Mouse (Mus musculus) macrophage (primary cell): ENCODE results near the gene Gm17374. TPM values are rescaled to one million over a fixed set of nuclear protein-coding genes. Genes with fewer than 3 reads are reported as not detected.

ENCODE experiments used
- polyA plus RNA-seq: library from polyadenylated mRNA; stranded (reverse); fragments of 250-400 nt; gene quantifications from 3 replicates; pipeline ENCODE4 v1.2.4, GENCODE M21; 2018; ENCODE audit warnings: inconsistent platforms

Gene Gm17374
- polyA plus RNA-seq, 1 experiment from 2014 or later = not detected

Other genes starting within 250 kb of the Gm17374 start
- 2.8 to 6.1 TPM (median 3.5 TPM) in 3 replicates for gene Tasp1, start 85.2 kb upstream of the Gm17374 start, polyA plus RNA-seq
- gene Esf1, start 18.5 kb downstream of the Gm17374 start, polyA plus RNA-seq = 11.3 to 25.4 TPM (median 16.7 TPM) in 3 replicates
- 5.3 to 11.6 TPM (median 7.9 TPM) in 3 replicates for gene Ndufaf5, start 18.6 kb downstream of the Gm17374 start, polyA plus RNA-seq
- gene Sel1l2, start 237.7 kb downstream of the Gm17374 start, polyA plus RNA-seq = not detected in 3 replicates
- 0.59 to 1.5 TPM (median 0.67 TPM) in 3 replicates for gene Macrod2, start 243.3 kb downstream of the Gm17374 start, polyA plus RNA-seq